Mouse (Mus musculus) small intestine, adult 2 months (tissue): ENCODE measurements at regions not wholly inside any gene's neighbourhood (a gene's known extent, or its start where the extent isn't known, plus 50 kb on each side); places are given as distances from the start of the nearest gene placed in this dataset.

Source experiments
- CTCF ChIP-seq: fragments of 200-500 bp; IDR thresholded peaks from 2 replicates; pipeline ENCODE4 v1.5.1; 2012; ENCODE audit warnings: low read depth, mild to moderate bottlenecking, control low read depth, inconsistent platforms, low read length, moderate library complexity, mixed read lengths; ENCODE audit not compliant: insufficient replicate concordance, insufficient read length; ENCODE audit errors: extremely low read depth
- POLR2A ChIP-seq: fragments of 200-500 bp; IDR thresholded peaks from 2 replicates; pipeline ENCODE4 v1.6.1; 2012; ENCODE audit warnings: low read depth, mild to moderate bottlenecking, control low read depth, inconsistent platforms, low read length, moderate library complexity

GRCm38 (mm10) chr14:100619656-100620030 lies 335.2 kb upstream of the Klf12 start:
- no peak for TF ChIP-seq CTCF
- TF ChIP-seq POLR2A: no peak
